Mouse (Mus musculus) adrenal gland, postnatal 10 days (tissue): ENCODE measurements around the gene Nup155. TPM values are rescaled to one million over a fixed set of nuclear protein-coding genes. Genes with fewer than 3 reads are reported as not detected.
A peak's percentile ranks its signal among the peaks of the same experiment; 100 is the strongest.
"Not testable (repeated sequence)": the region's sequence is repeated elsewhere in the genome, so short reads cannot be mapped to it uniquely, and the experiment has no call there.

Experiments used
- DNase-seq: peaks from one replicate; pipeline ENCODE4 v3.0.0; 2021; ENCODE audit warnings: mixed read lengths
- long read RNA-seq, 2 experiments: library from polyadenylated mRNA; stranded (forward); transcript quantifications; one replicate each; pipeline ENCODE4 v2.0.0; 2021
- total RNA-seq, 2 experiments: library from RNA; stranded (reverse); gene quantifications; 2 replicates each; pipeline ENCODE4 v1.2.3; 2021

The Nup155 gene
- total RNA-seq: 10 to 100 TPM; 18.7 to 25.4 TPM
- long read RNA-seq, experiment 1, full-length matches to known transcripts: 3 of 8 reads
- long read RNA-seq, experiment 1, partial matches to known transcripts: 4 of 8 reads
- long read RNA-seq, experiment 1, other reads (novel, unspliced or antisense): 1 of 8 reads
- long read RNA-seq, experiment 2, full-length matches to known transcripts: 2 of 4 reads
- long read RNA-seq, experiment 2, partial matches to known transcripts: 0 of 4 reads
- long read RNA-seq, experiment 2, other reads (novel, unspliced or antisense): 2 of 4 reads

DNA sequence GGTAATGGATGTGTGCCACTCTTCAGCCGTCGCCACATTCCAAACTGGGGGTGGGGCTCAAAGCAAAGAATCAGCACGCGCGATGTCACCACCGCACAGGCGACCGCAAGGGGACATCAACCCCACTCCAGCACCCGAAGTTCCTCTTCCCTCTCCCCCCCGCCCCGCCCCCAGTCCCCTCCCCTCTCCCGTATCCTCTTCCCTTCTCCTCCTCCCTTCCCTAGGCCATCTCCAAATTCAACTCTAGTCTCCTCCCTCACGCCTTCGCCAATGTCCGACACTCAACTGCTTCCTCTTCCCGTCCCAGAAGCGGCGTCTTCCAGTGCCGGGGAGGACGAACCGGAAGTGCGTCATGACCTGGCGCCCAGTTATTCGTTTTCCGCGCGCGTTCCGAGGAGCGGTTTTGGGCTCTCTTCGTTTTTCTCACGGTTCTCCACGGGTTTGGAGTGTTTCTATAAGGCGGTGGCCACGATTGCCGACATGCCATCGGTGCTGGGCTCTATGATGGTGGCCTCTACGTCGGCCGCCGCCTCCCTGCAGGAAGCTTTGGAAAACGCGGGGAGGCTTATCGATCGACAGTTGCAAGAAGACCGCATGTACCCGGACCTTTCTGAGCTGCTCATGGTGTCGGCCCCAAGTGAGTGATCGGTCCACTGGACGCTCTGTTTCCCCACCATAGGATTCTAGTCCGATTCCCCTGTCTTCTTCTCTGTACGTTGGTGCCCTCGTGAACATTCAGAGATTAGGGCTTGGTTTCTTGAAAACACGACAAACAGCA lies at the start of gene Nup155:
Nup155 (plus strand) TSS at position 308 of the 778 bp plus-strand sequence.
- peak; percentile 95 for DNase-seq

- no peak for DNase-seq
Measured at GRCm38 (mm10) chr15:8065221-8065620, 43.9 kb upstream of the Nup155 start.

GRCm38 (mm10) chr15:8073159-8073558 lies 35.9 kb upstream of the Nup155 start:
- not testable (repeated sequence) for DNase-seq

- DNase-seq: no peak
Measured at GRCm38 (mm10) chr15:8082139-8082538, 26.9 kb upstream of the Nup155 start.

GRCm38 (mm10) chr15:8087293-8087692 lies 21.8 kb upstream of the Nup155 start:
- DNase-seq: no peak

DNA sequence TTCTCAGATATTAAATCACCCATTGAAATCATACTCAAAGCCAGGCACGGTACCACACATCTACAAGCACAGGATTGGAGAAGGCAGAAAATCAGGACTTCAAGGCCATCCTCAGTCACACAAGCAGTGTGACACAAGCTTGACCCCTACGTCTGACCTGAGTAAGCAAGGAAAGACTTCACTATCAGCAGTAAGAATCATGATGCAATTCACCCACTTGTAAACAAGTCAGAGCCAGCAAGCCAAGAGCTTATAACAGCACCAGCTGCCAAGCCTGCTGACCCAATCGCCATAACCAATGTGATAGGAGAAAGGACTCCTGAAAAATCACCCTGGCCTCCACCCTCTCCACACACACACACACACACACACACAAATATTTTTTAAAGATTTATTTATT lies 20.4 kb upstream of the Nup155 start:
- peak; percentile 23 for DNase-seq

DNA sequence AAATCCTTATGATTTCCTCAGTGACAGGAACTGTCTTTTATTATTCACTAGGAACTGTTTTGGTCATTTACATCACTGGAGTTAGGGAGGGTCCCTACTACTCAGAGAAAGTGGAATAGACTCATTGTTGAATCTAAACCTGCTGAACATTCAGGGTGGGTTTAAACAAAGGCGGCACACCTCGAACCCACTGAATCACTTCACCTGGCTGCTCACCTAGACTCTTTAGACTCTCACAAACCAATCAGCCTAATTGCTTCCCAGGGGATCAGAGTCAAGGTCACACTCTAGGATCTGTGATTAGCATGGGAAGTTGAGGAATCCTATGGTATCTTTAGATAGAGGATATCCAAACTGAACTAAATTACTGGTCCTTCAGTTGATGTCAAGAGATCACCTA lies 18.4 kb upstream of the Nup155 start:
- no peak for DNase-seq

- not testable (repeated sequence) for DNase-seq
Measured at GRCm38 (mm10) chr15:8092668-8093067, 16.4 kb upstream of the Nup155 start.

DNA sequence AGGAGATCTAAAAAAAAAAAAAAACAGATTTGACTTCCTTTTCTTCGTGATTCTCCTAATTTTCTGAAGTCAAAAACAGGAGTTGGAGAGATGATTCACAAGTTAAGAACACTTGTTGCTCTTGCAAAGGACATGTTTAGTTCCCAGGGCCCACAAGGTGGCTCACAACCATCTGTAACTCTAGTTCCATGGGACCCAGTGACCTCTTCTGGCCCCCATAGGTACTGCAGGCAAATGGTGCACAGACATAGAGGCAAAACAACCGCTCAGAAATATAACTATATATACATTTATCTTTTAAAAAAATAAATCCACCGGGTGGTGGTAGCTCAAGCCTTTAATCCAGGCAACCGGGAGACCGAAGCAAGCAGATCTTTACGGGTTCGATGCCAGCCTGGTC lies 11.2 kb upstream of the Nup155 start:
- peak; percentile 68 for DNase-seq

GRCm38 (mm10) chr15:8098774-8099749 lies 10.0 kb upstream of the Nup155 start, which contains the start of gene Wdr70:
Gene Wdr70, minus strand, starts transcription at chr15:8099209.
- peak; percentile 99 for DNase-seq

GRCm38 (mm10) chr15:8101975-8102542 lies 7.0 kb upstream of the Nup155 start:
- DNase-seq: not testable (repeated sequence)

GRCm38 (mm10) chr15:8108360-8108965 lies 610 bp upstream of the Nup155 start:
- no peak for DNase-seq

- DNase-seq: no peak
Measured at GRCm38 (mm10) chr15:8109782-8110181, 709 bp downstream of the Nup155 start.

GRCm38 (mm10) chr15:8129281-8129680 lies 20.2 kb downstream of the Nup155 start:
- DNase-seq: no peak

DNA sequence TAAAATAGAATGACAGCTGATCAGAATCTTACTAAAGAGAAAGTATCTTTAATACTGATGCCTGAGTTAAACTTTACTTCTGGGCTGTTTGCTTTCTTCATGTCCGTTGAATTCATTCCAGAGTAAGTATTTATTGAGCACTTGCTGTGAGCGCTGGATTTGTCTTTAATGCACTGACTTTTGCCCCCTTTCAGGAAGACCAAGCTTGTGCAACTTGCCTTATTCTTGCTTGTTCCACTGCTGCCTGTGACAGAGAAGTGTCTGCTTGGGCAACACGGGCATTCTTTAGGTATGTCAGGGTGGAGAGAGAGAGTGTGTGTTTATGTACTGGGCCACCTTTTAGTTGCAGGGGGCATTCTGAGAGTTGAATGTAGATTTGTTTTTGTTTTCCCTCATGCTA lies 22.2 kb downstream of the Nup155 start:
- DNase-seq: no peak

DNA sequence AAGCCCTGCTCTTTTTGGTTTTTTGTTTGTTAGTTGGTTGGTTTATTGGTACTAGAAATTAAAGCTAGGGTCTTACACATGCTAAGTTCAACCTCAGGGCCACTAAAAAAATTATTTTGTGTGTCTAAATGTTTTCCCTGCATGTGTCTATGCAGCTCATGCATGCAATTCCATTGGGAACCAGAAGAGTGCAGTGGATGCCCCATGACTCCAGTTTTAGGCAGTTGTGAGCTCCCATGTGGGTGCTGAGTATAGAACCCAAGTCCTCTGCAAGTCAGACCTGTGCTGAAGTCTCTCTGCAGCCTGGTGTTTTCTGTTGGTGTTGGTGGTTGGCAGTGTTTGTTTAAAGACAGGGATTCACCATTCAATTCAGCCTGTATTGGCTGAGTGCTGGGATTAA lies 22.7 kb downstream of the Nup155 start:
- DNase-seq: no peak

GRCm38 (mm10) chr15:8135606-8136005 lies 26.5 kb downstream of the Nup155 start:
- DNase-seq: no peak

GRCm38 (mm10) chr15:8161841-8162240 lies 52.8 kb downstream of the Nup155 start:
- DNase-seq: no peak

GRCm38 (mm10) chr15:8168591-8169265 lies 59.7 kb downstream of the Nup155 start, which contains the start of gene Cplane1:
Gene Cplane1, plus strand, starts transcription at chr15:8169106.
- DNase-seq: peak; percentile 98

DNA sequence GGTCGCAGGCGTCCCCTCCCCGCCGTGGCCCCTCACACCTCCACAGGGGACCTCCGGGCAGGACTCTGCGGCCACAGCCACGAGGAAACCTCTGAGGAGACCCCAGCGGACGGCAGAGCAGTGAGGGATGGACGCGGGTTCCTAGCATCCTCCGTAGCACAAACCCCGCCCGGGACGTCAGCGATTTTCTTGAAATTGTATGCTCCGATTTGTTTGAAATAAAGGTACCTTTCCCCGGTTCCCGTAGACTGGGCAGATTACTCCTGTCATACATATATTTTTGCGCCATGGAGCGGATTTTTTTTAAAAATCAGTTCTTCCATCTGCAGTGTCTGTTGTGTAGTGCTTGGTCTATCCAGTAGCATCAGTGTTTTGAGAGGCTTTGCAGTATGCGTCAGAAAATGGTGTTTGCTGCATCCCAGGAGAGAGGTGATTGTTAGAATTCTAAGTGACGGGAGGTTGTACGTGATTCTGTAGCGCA lies 60.2 kb downstream of the Nup155 start:
- DNase-seq: no peak

GRCm38 (mm10) chr15:8189563-8189962 lies 80.5 kb downstream of the Nup155 start:
- no peak for DNase-seq
